Mouse (Mus musculus) lung, postnatal 10 days (tissue): Measurements from ENCODE around the gene Acss1.

Experiments
- DNase-seq: peaks from one replicate; pipeline ENCODE4 v3.0.0; 2021

Gene Acss1

DNA sequence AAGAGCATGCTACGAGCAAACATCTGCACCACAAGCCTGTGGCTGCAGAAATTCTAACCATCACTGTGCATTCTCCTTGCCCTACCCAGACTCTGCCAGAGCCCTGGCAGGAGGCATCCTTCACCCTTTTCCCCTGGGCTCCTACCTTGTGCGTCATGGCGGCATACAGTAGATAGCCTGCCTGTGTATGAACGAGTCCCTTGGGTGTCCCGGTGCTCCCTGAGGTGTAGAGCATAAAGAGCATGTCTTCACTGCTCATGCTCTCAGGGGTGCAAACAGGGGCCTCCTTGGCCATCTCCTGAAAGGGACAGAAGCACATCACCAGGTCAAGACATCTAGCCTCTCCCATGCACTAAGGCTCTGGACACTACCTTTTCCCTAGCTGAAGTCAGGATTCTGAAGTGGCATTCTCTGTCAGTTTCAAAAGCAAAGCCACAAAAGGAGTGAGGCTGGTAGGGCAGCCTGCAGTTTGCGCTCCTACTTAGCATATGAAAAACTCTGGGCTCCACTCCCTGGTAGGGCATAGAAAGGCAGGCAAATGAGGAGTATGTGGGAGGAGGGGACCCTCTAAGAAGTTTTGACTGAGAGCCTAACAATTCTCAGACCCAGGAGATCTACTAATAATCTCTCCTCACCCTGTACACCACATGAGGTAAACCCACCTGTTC is 30.5 kb downstream of the Acss1 start:
- no peak for DNase-seq

DNA sequence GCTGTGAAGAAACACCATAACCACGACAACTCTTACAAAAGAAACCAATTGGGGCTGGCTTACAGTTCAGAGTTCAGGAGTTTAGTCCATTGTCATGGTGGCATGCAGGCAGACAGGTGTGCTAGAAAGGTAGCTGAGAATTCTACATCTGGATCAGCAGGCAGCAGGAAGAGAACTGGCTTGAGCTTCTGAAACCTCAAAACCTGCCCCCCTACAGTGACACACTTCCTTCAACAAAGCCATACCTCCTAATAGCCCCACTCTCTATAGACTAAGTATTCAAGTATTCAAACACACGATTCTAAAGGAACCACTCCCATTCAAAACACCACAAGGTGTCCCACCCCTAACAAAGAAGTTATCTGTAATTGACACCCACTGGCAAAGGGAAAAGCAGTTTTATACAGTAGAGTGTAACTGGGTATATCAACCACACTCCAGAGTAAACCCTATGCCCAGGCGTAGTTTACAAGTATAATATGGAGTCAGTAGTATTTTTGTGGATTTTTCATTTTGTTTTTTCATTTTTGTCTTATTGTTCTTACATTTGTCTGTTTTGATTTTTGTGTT is 32.3 kb downstream of the Acss1 start:
- DNase-seq = no peak

DNA sequence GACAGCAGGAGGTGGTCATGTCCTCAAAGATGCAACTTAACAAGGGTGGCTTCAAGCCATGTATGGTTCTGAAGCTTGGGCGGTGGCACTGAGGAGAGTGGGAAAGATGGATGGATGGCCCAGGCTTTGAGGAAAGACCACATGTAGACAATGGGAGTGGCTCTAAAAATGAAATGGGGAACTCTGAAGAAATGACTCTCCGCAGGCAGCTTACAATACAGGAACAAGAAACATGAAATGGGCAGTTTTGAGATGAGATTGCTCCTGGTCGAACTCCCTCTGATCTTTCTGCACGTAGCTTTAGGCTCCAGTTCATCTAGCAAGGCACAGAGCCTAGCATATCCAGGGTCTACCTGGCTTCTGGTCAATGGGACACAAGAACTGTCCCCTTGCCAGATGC is 39.0 kb downstream of the Acss1 start:
- no peak for DNase-seq

DNA sequence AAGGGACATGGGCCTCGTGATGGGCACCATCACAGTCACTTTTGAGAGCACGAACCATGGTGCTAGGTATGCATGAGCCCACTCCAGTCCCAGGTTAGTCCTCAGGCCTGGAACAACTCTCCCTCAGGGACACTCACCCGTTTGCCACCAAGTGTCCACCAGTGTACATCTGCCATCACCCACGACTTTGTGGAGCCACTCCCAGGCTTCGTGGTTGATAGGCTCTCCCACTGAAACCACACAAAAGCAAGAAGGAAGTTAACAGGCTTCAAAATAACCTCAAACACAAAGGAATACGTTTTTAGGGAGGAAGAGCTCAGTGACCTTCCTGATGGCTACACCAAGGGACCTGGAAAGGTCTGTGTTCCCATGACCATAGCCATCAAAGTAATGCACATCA is 41.2 kb downstream of the Acss1 start:
- no peak for DNase-seq

DNA sequence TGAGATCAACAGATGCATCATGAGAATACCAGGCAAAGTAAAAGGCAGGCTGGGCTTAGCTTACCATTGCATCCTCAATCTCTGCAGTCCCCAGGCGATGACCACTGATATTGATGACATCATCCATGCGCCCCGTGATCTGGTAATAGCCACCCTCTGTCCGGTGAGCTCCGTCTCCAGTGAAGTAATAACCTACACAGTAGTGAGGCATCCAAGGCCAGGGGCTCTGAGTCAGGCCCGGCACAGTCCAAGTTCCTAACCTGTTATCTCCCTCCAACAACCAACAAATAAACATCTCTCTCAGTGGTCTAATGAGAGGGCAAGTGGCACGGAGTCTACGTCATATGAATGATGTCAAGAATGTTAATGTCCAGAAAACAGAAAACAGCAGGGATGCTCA is 43.4 kb downstream of the Acss1 start:
- DNase-seq = no peak

DNA sequence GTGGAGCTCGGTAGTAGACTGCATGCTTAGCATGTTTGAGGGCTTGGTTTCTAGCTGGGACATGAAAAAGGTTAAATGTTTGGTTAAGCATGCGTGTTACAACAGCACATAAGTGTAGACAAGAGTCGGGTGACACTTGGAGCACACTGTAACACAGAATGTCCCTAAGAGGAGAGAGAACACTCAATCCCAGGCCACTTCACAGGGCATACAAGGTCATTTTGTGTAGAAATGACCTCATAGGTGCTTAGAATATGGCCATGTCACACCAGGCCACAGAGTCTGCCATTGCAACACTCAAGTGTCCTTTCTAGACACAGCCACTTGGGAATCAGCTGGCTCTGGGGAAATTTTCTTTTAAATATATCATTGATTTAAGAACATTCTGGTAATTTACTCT is 44.3 kb downstream of the Acss1 start:
- DNase-seq = peak; percentile 24

DNA sequence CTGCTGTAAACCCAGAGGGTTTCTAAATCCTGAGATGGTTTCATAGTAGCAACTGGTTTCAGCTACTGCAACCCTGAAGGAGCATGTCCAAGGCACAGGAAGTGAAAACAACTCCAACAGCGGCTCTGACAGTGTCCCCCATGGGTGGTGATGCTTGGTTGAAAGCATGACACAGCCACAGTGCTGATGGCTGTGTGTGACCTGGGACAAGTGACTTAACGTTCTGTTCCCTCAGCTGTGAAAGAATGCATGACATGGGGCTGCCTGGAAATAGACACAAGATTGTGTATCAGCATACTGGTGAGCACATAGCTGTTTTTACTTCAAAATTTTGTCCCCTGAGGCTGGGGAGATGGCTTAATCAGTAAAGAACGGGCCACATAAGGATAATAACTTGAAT is 46.6 kb downstream of the Acss1 start:
- no peak for DNase-seq

DNA sequence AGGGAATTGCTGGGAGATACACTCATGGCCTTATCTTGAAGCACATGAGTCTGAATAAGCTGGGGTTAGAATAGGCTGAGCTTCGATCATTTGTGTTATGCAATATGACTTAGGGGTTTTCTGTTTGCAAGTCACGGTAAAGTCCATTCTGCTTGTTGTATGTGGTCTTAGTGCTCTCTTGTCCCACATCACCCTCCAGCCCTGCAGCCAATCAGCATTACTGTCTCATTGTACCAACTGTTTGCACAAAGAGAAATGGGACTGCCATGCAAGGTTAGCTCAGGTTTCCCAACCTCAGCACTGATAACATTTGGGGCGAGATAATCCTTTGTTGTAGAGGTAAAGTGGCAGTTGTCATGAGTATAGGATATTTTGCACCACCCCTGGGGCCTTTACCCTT is 58.2 kb downstream of the Acss1 start:
- no peak for DNase-seq

DNA sequence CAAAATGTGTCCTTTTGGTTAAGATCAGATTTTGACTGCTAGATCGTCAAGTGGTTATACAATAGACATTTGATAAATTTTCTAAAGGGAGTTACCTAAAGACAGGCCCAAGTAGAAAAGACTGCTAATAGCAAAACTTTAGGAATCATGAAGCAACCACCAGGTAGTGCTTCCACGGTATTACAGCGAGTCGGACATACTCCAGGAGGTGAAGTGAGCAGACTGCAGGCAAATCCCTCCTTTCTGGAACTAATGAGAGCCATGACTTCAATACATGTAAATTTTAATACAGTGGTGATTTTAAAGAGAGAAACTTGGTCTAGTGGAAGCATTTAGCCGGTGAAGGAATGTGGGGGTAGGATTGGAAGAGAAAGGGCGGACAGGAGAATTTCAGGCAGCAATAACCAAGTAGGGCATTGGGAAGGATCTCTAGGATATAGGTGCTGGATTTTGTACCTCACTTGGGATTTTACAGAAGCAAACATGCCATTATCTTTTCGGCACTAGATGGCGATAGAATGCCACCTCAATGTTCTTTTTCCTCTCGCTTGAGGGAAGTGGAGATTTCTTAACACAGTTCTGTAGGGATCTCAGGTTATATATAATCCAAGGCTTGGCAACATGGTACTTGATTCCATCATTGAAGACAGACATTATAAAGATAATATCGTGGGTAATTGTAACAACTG is 59.3 kb downstream of the Acss1 start:
- peak; percentile 81 for DNase-seq

DNA sequence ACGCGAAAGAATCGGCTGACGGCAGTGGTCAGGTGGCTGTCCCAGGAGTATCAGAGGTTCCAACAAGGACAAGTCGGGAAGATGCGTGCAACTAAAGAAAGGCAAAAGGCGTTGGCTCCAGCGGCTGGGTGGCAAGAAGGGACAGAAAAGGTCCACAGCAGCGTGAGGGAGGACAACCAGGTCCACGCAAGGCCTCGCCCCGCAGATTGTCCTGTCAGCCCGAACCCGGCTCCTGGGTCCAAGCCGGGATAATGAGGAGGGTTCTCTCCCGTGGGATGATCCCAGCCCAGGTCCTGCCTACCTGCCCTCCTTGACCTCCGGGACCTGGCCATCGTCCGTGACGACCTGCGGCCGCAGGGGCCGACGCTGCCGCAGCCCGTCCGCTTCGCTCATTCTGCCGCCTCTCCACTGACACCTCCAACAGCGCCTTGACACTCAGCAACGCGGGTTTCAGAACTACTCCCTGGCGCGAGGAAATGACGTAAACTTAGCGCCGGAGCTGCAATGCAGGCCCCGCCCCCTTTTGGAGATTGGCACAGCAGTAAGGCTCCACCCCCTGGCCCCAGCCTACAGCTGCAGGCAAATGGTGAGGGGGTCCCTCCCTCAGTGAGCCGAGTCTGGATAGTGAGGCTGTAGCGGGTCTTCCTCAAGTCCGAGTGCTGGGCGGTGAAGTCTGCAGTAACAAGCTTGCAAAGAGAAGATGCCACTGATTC is 60.1 kb downstream of the Acss1 start, which contains the start of gene Apmap:
TSS of gene Apmap (minus strand) at position 481 of the 713 bp plus-strand sequence.
- DNase-seq = peak; percentile 98

DNA sequence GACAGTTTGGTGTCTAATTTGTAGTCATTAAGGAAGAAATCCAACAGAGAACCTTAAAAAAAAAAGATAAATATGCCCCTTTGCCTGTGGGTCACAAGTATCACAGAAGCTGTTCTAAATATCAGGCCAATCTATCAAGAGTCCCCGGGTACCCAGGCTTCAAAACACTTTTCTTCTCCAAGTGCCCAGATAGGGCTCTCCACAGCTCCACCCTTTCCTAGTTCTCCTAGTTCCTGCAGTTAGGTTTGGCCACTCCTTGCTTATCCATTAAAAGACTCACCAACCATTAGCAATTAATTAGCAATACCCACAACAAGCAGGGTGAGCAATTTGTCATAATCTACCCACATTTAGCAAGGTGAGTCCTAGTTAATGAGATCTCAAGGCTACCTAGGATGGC is 61.2 kb downstream of the Acss1 start:
- peak; percentile 14 for DNase-seq

DNA sequence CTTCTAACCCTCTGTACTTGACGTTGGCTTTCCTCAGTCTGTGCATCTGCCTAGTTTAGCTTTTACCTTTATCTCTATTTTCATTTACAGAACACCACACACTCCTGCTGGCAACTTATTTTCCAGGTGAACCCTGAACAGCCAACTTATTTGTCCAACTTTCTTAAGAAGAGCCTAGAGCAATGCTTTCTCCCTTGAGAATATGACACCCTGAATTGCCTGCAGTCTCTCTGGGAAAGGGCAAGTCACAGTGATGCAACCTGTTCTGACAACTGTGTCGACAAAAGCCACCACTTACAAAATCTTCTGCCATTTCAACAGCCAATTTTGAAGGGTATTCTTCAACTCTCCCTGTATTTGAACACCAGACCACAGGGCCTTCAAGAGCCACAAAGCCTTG is 63.5 kb downstream of the Acss1 start:
- no peak for DNase-seq

DNA sequence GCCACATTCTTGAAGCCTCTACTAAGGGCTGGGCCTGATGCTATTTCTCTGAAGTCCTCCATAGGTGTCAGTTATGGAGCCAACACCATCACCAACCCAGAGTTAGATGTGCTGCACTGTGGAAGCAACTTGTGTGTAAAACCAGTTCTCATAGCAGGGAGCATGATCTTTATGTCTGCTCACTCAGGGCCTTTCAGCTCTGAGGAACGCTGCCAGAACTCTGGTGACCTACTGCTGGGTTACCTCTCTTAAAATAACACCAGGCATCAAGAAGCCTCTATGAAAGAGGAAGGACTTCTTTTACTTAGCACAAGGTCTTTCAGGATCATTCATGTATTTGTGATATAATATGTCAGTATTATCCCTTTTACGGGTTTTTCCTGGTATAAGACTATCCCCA is 66.1 kb downstream of the Acss1 start:
- DNase-seq = no peak

DNA sequence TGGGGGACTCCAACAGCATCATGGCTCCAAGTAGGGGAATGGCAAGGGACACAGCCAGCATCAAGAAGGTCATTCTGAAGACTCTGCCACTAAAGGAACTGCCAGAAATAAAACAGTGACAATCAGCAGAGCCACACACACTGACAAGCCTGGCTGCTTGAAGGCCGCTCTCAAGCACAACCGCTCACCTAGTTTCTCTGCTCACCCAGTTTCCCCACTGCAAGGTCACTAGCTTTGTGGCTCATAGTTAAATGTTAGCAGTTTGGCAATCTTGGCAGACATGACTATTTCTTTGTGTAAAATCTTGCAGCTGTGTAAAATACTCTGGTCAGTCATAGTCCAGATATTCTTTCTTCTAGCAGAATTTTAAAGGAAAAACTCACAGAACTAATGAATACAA is 68.0 kb downstream of the Acss1 start:
- no peak for DNase-seq

DNA sequence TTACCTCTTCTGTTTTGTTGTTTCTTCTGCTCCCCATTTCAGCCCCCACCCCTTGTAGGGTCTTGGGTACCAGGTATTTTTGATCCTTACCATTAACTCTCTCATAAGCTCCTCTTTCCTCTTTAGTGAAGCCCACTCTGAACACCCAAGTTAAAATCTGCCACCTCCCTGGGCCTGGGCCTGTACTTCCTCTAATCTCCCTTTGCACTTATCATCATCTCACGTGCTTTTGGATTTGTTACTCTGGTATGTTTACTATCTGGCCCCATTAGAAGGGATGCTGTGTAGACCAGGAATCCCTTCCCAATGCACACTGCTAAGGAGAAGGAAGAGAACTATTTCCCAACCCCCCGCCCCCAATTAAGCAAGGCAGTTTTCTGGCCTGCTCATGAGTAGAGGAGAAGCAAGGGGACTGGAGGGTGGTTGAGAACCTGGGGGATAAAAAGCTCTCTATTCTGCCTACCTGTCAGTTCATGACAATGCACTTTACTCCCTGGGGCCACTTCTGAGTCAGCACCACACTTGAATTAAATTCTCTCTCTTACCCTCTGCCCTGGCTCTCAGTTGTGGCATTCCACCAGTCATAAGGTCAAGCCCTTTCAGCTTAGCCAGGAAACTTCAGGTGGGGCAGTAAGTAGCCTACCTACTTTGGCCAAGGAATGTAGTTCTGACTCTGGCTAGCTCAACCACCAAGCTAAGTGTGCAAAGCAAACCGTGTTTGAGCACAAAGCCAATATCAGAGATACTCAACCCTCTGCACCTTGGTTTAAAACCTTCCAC is 72.7 kb downstream of the Acss1 start:
- peak; percentile 4 for DNase-seq

DNA sequence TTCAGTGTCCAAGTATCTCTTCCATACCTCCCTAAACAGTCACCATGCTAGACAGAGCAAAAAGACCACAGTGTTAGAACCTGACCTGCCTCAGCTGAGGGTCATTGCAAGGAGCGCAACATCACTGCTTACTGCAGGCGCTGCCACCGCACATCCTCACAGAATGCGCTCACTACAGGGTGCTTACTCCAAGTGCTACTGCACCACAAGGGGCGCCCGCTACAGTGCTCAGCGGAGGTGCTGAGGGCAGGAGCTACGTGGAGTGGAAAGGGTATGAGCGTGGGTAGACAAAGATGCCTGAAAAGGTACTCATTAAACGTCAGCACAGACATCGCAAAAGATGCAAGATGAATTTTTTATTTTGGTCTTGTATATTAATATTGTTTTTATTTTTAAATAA is 79.2 kb downstream of the Acss1 start:
- no peak for DNase-seq

DNA sequence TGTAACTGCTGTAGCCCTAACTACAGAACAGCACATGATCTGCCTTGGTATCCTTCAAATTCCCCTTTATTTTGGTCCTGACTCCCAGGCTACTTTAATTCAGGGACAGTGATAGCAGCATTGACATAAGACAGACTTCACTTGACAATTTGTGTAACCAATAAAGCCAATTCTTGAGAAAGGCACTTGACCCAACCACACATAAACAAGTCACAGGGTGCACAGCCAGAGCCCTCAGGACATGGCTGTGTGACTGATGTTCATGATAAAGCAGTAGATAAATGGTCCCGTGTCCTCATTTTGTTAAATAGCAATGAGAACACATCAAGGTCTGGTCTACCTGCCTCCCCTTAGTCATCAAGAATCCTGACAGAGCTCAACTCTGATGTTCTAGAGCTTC is 88.7 kb downstream of the Acss1 start:
- DNase-seq = no peak

DNA sequence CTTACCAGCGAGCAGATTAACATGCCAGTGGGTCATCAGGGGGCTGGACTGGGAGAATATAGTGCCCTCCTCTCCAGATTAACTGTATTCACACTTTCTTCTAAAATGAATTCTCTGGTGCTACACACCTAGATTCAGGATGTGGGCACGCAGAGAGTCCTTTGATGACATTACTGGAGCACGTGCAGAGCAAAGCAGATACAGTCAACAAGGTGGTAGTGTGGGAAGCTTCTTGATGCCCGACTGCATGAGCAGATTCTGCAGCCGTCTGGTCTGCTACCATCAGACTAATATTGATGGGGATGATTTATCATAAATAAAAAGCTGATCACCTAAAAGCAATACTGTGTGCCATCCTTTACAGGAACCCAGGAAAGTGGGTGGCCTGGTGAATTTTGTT is 89.7 kb downstream of the Acss1 start:
- DNase-seq = no peak

DNA sequence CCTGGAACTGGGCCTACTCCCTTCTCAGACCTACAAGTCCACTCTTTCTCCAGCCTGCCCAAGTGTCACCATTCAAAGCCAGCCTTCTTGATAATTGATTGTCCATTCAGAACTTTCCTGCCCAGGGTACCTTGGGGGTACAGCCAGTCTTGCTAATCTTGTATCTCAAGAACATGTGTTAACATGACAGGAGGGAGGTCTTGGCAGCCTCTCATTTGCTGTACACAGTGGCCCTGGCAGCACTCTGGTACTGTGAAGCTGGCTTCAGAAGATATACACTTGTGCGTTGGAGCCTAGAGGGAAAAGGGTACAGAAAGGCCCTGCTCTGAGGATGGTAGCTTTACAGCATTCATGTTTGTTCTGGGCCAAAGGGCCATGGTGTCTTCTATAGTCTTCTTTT is 92.0 kb downstream of the Acss1 start:
- no peak for DNase-seq

DNA sequence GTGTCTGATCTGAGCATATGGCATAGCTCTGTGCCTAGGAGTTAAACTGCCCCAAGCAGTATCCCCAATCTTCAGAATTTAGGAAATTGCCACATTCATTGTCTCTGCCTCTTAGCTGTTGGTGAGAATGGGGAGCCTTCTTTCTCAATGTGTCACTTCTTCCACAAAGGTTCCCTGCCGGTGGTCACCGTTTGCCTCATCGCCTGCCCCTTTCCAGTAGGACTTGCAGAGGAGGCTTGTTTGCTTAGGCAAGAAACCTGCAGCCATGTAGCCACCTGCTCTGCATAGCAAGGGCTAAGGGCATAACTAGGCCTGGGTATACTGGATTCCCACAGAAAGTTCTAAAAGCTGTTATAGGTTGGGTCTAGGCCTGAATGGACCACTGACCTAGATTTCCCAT is 95.8 kb downstream of the Acss1 start:
- DNase-seq = no peak

DNA sequence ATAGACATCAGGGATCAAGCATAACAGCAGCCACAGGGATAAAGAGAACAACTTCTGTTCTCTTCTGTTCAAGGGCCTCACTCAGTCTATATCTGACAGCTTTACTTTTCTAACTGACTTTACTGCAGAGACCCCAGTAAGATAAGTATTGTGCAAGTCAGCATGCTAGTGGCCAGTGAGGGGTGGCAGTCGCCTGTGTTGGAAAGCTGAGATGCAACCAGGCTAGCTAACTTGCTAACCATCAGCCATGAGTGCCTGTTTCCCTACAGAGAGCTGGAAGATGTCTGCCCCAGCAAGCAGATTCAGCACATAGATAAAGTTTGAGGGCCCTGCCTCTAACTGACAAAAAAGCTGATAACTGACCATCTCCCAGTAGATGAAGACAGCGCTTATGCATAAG is 97.5 kb downstream of the Acss1 start:
- DNase-seq = no peak

DNA sequence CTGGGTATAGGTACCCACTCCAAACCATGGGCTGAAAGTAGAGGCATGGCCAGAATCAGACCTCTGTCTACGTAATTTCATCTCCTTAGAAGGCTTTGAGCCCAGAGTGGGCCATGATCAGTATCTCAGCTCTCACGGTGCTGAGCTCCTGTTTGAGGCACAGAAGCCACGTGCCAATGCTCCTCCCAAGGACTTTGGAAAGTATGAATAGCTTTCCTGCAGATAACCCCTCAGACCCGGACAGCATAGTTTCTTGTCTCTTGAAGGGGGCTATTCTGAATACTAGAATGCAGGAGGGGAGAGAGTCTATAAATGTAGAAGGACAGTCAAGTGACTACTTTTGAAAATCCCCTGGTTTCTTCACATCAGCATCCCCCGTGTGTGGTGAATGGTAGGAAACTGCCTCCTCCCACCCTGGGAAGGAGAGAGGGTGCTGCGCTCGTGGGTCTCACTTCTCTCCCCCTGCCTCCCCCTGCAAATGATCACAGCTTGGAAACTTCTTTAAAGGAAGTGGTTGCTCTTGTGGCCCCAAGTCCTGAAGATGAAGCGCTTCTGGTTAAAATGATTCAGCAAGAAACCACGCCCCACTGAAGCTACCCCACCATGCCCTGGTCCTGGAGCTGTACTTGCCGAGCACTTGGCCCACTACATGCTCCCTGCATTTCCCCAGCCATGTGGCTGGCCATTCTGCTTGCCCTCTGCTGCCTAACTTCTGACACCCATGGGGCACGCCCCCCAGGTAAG is 98.3 kb downstream of the Acss1 start, which contains the start of gene Cst7:
TSS of gene Cst7 (plus strand) at position 569 of the 744 bp plus-strand sequence.
- DNase-seq = no peak
